Mouse (Mus musculus): ENCODE results near the gene Gpr39. TPM values are rescaled to one million over a fixed set of nuclear protein-coding genes. Genes with fewer than 3 reads are reported as not detected.

Gpr39 gene
- polyA plus RNA-seq, 1 experiment from 2014 or later: 0.20 TPM

- Histone ChIP-seq H3K9me3 (replicated peaks) (no peaks in the 10 kb centered on the region), H3K36me3 (no peaks in the 10 kb centered on the region), H3K27me3 (peaks cover 31% of the 10 kb centered on the region), H3K4me1 (peaks cover 32% of the 10 kb centered on the region), H3K27ac (replicated peaks) (no peak overlapping the region), H3K9ac (peak overlapping the region; percentile 12; the same call in 1 of the 2 replicates), H3K4me2 (replicated peaks) (peak overlapping the region; percentile 98), H3K4me3 (replicated peaks) (peak overlapping the region; percentile 51)
- WGBS: under 1% methylated on average over 35 of the region's 35 CpGs
- peak; percentile 20; the same call in 1 of the 2 replicates for ATAC-seq (ENCODE audit: insufficient number of reproducible peaks, low FRiP score, low TSS enrichment, low read depth)
Measured at GRCm38 (mm10) chr1:125911337-125911900, 234.6 kb downstream of the Gpr39 start.

GRCm38 (mm10) chr1:125911901-125912445, 235.2 kb downstream of the Gpr39 start:
- under 1% methylated on average over 43 of the region's 43 CpGs for WGBS
- no peak overlapping the region for H3K9ac ChIP-seq
- H3K9me3 ChIP-seq (replicated peaks): no peaks in the 10 kb centered on the region
- H3K4me1 ChIP-seq: peaks cover 32% of the 10 kb centered on the region
- ATAC-seq (ENCODE audit: insufficient number of reproducible peaks, low FRiP score, low TSS enrichment, low read depth): peak; percentile 49
- H3K36me3 ChIP-seq: no peaks in the 10 kb centered on the region
- H3K4me2 ChIP-seq (replicated peaks): peak overlapping the region; percentile 98
- peak overlapping the region; percentile 51 for H3K4me3 ChIP-seq (replicated peaks)
- H3K27me3 ChIP-seq: peaks cover 31% of the 10 kb centered on the region
- no peak overlapping the region for H3K27ac ChIP-seq (replicated peaks)

- Histone ChIP-seq H3K27me3 (peaks cover 31% of the 10 kb centered on the region), H3K27ac (replicated peaks) (no peak within 1 kb of the TSS), H3K36me3 (no peaks in the 10 kb centered on the region), H3K4me1 (peaks cover 32% of the 10 kb centered on the region), H3K9me3 (replicated peaks) (no peaks in the 10 kb centered on the region), H3K9ac (no peak within 1 kb of the TSS), H3K4me2 (replicated peaks) (peak within 1 kb of the TSS; percentile 98), H3K4me3 (replicated peaks) (peak within 1 kb of the TSS; percentile 51)
- 3% methylated on average over 30 of the region's 30 CpGs for WGBS
- ATAC-seq (ENCODE audit: insufficient number of reproducible peaks, low FRiP score, low TSS enrichment, low read depth): 0 out of 2 replicates have a peak, but pooled peaks have one; percentile 6
Measured at GRCm38 (mm10) chr1:125912601-125913600, 236.1 kb downstream of the Gpr39 start, which contains the start of gene Lypd1. Lypd1 (minus strand) TSS chr1:125913101.

- no peaks in the 10 kb centered on the region for H3K4me1 ChIP-seq
- H3K27me3 ChIP-seq: peaks cover under 1% of the 10 kb centered on the region; the same call in 1 of the 2 replicates
- no peak overlapping the region for H3K9ac ChIP-seq
- H3K27ac ChIP-seq (replicated peaks): no peak overlapping the region
- no peaks in the 10 kb centered on the region for H3K9me3 ChIP-seq (replicated peaks)
- H3K4me2 ChIP-seq (replicated peaks): no peak overlapping the region
- no peak for ATAC-seq (ENCODE audit: insufficient number of reproducible peaks, low FRiP score, low TSS enrichment, low read depth)
- H3K4me3 ChIP-seq (replicated peaks): no peak overlapping the region
- H3K36me3 ChIP-seq: no peaks in the 10 kb centered on the region
- 93% methylated on average over 3 of the region's 3 CpGs for WGBS
Measured at GRCm38 (mm10) chr1:125920696-125921095, 243.9 kb downstream of the Gpr39 start.

GRCm38 (mm10) chr1:125923062-125923461, 246.3 kb downstream of the Gpr39 start:
- WGBS: 67% methylated on average over 2 of the region's 2 CpGs
- H3K4me1 ChIP-seq: no peaks in the 10 kb centered on the region
- H3K27ac ChIP-seq (replicated peaks): no peak overlapping the region
- no peak overlapping the region for H3K9ac ChIP-seq
- H3K36me3 ChIP-seq: no peaks in the 10 kb centered on the region
- no peaks in the 10 kb centered on the region for H3K9me3 ChIP-seq (replicated peaks)
- H3K27me3 ChIP-seq: no peaks in the 10 kb centered on the region
- no peak overlapping the region for H3K4me3 ChIP-seq (replicated peaks)
- no peak for ATAC-seq (ENCODE audit: insufficient number of reproducible peaks, low FRiP score, low TSS enrichment, low read depth)
- H3K4me2 ChIP-seq (replicated peaks): no peak overlapping the region

Other genes with a start within 250 kb of the Gpr39 start
- 231 and 241 TPM in 2 replicates for gene Actr3, start 241.3 kb upstream of the Gpr39 start, polyA plus RNA-seq (2015; fragmentation: Nextera tagmentation; extraction: Ambion mirVana)
- 49.9 and 58.6 TPM in 2 replicates for gene Slc35f5, start 116.4 kb upstream of the Gpr39 start, polyA plus RNA-seq (2015; fragmentation: Nextera tagmentation; extraction: Ambion mirVana)
- 6.4 and 7.2 TPM in 2 replicates for gene Lypd1, start 236.1 kb downstream of the Gpr39 start, polyA plus RNA-seq (2015; fragmentation: Nextera tagmentation; extraction: Ambion mirVana)

Measured in embryonic facial prominence, embryonic 15.5 days (tissue).